Mouse (Mus musculus) brain, embryonic 14.5 days (tissue): ENCODE data around the gene Ptcd2.

Source experiments
- CTCF ChIP-seq: fragments of 200-500 bp; IDR thresholded peaks from 2 replicates; pipeline ENCODE4 v1.5.1; 2012; ENCODE audit warnings: inconsistent platforms, mild to moderate bottlenecking, moderate library complexity, borderline replicate concordance; ENCODE audit not compliant: insufficient read depth, insufficient read length; ENCODE audit errors: extremely low read depth
- POLR2A ChIP-seq: fragments of 200-500 bp; IDR thresholded peaks from 2 replicates; pipeline ENCODE4 v1.6.1; 2012; ENCODE audit warnings: mild to moderate bottlenecking, inconsistent platforms, borderline replicate concordance; ENCODE audit not compliant: poor library complexity, insufficient read depth, insufficient read length, severe bottlenecking; ENCODE audit errors: extremely low read depth

GRCm38 (mm10) chr13:99304365-99304764, 40.1 kb downstream of the Ptcd2 start:
- TF ChIP-seq CTCF, result no peak
- TF ChIP-seq POLR2A, result no peak
